7 mouse cellular contexts compared by ENCODE assay signal in the genomic region with DNA sequence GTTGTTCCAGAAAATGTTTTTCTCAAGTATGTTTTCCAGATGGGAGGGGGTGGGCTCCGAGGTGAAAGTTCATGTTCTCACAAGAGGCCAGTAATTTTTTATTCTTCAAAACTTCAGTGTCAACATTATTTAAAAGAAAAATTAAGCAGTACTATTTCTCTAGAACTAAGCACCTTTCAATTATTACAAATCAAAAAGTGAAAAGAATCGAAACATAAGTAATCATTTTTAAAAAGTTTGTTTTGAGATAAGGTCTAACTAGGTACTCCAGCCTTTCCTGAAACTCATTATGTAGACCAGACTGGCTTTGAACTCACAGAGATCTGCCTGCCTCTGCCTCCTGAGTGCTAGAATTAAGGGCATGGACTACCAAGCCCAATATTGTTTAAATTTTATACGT. TPM values are rescaled to one million over a fixed set of nuclear protein-coding genes. Genes with fewer than 3 reads are reported as not detected.
DNase-seq lines count a peak whose midpoint lies in the region; ATAC-seq and TF ChIP-seq lines count a peak whose summit lies in the region.
"Not testable (repeated sequence)": the region's sequence is repeated elsewhere in the genome, so short reads cannot be mapped to it uniquely, and the experiment has no call there.

No protein-coding gene starts in this region.

- not testable (repeated sequence) for TF ChIP-seq CTCF in bone marrow macrophage, adult 2 months (IDR thresholded peaks at IDR 0.05; ENCODE audit: low read depth, low read length); gastrocnemius, adult 2 months (IDR thresholded peaks at IDR 0.05); liver, postnatal 0 days (IDR thresholded peaks at IDR 0.05; ENCODE audit: low read depth); spleen, adult 2 months (IDR thresholded peaks at IDR 0.05; ENCODE audit: extremely low read depth, insufficient read depth, insufficient read length, insufficient replicate concordance)

- 68% methylated on average over 3 of the region's 3 CpGs for WGBS in liver, postnatal 0 days (ENCODE audit: insufficient replicate concordance)
- 60% methylated on average over 3 of the region's 3 CpGs for WGBS in macrophage (ENCODE audit: missing documents)
- WGBS in spleen, adult 2 months = 50% methylated on average over 3 of the region's 3 CpGs

- H3K27me3 ChIP-seq in liver, postnatal 0 days (ENCODE audit: insufficient read depth, low read length); spleen, adult 2 months (ENCODE audit: control insufficient read depth, insufficient read depth, low read length): not testable (repeated sequence)

- not testable (repeated sequence) for H3K4me3 ChIP-seq in bone marrow macrophage, adult 2 months (ENCODE audit: insufficient read depth, low read length); gastrocnemius, adult 2 months; liver, postnatal 0 days (ENCODE audit: low read depth, low read length); macrophage (ENCODE audit: inconsistent target); spleen, adult 2 months (ENCODE audit: extremely low read depth, insufficient read depth, insufficient read length)

- not testable (repeated sequence) for TF ChIP-seq POLR2A in bone marrow macrophage, adult 2 months (IDR thresholded peaks at IDR 0.05; ENCODE audit: borderline replicate concordance, low read depth, low read length); spleen, adult 2 months (IDR thresholded peaks at IDR 0.05; ENCODE audit: low read depth, low read length)

- not testable (repeated sequence) for H3K4me1 ChIP-seq in bone marrow macrophage, adult 2 months (ENCODE audit: control insufficient read depth, insufficient read depth, low read length); liver, postnatal 0 days (ENCODE audit: insufficient read depth)
- peaks cover 13% of the 10 kb centered on the region for H3K4me1 ChIP-seq in spleen, adult 2 months (ENCODE audit: control insufficient read depth, insufficient read depth, insufficient read length)

- not testable (repeated sequence) for H3K36me3 ChIP-seq in liver, postnatal 0 days (replicated peaks; ENCODE audit: insufficient read depth, low read length); macrophage (ENCODE audit: inconsistent target); spleen, adult 2 months (ENCODE audit: control insufficient read depth, insufficient read depth, low read length)

- peak; percentile 59 for DNase-seq in 416B (ENCODE audit: low read depth)
- DNase-seq in CD4-positive helper T cell, adult 2 months (ENCODE audit: low read depth, low spot score) = peak; percentile 61
- DNase-seq in gastrocnemius, adult 2 months; liver, postnatal 0 days; spleen, adult 2 months (ENCODE audit: low read depth in 1 of 2, low spot score in 2 of 2): not testable (repeated sequence)

- not testable (repeated sequence) for H3K79me2 ChIP-seq in macrophage (ENCODE audit: inconsistent target)

- not testable (repeated sequence) for H3K4me2 ChIP-seq in liver, postnatal 0 days (ENCODE audit: low read depth, low read length)

- ATAC-seq in liver, postnatal 0 days = peak; percentile 47

- not testable (repeated sequence) for H3K9me3 ChIP-seq in liver, postnatal 0 days (ENCODE audit: low read length)

- peak overlapping the region; percentile 65 for H3K27ac ChIP-seq in bone marrow macrophage, adult 2 months (ENCODE audit: insufficient read depth, low read depth, low read length)
- peak overlapping the region; percentile 35; the same call in 1 of the 2 replicates for H3K27ac ChIP-seq in gastrocnemius, adult 2 months
- peak overlapping the region; percentile 78 for H3K27ac ChIP-seq in liver, postnatal 0 days (ENCODE audit: low read depth)
- peak overlapping the region; percentile 4; the same call in 1 of the 2 replicates for H3K27ac ChIP-seq in macrophage
- peak overlapping the region; percentile 81; the same call in 1 of the 2 replicates for H3K27ac ChIP-seq in spleen, adult 2 months (ENCODE audit: insufficient read depth, low read length)

- intact Hi-C loops in gastrocnemius, adult 2 months (cut with DNase I) = not testable (repeated sequence)

- not testable (repeated sequence) for H3K9ac ChIP-seq in liver, postnatal 0 days (replicated peaks)

- TF ChIP-seq EP300 in liver, postnatal 0 days (IDR thresholded peaks at IDR 0.05; ENCODE audit: low read depth) = not testable (repeated sequence)

RNA-seq across cellular contexts. Expression of gene Dhx40, which starts 8.7 kb away (rescaled TPM):
- 23.5 and 26.5 TPM in 2 replicates for polyA plus RNA-seq in bone marrow macrophage, adult 2 months (2012; ENCODE audit: insufficient read depth, insufficient read length, missing spikeins)
- 10 to 100 TPM in 1 of 2 experiments, 1 to 10 TPM in 1; 9.8 to 11.1 TPM for total RNA-seq in gastrocnemius, adult 2 months (2021)
- polyA plus RNA-seq in liver, postnatal 0 days (2015; fragmentation: Nextera tagmentation; extraction: Ambion mirVana) = 7.8 and 8.0 TPM in 2 replicates
- 100 to 1,000 TPM in 1 of 26 experiments, 10 to 100 TPM in 24, 1 to 10 TPM in 1; 8.1 to 167 (median 27.5) TPM for total RNA-seq in macrophage (2018; cell fraction: chromatin; rRNA removed)
- 10 to 100 TPM in 17 of 26 experiments, 1 to 10 TPM in 9; 8.7 to 14.5 (median 11.3) TPM for total RNA-seq in macrophage (2018; cell fraction: cytosol; rRNA removed)
- total RNA-seq in macrophage (2018; cell fraction: nucleus; rRNA removed) = 100 to 1,000 TPM in 1 of 26 experiments, 10 to 100 TPM in 23, 1 to 10 TPM in 2; 9.3 to 112 (median 19.0) TPM
- 7.0 to 14.6 TPM (median 11.6 TPM) in 3 replicates for polyA plus RNA-seq in macrophage (2018)
- 2.1 and 2.4 TPM in 2 replicates for polyA plus RNA-seq in spleen, adult 2 months (2012; rRNA removed)

RNA-seq across cellular contexts. Expression of gene Cltc, which starts 58.9 kb away (rescaled TPM):
- polyA plus RNA-seq in bone marrow macrophage, adult 2 months (2012; ENCODE audit: insufficient read depth, insufficient read length, missing spikeins) = 356 and 389 TPM in 2 replicates
- total RNA-seq in gastrocnemius, adult 2 months (2021) = 100 to 1,000 TPM; 134 to 136 TPM
- 34.1 and 42.4 TPM in 2 replicates for polyA plus RNA-seq in liver, postnatal 0 days (2015; fragmentation: Nextera tagmentation; extraction: Ambion mirVana)
- total RNA-seq in macrophage (2018; cell fraction: chromatin; rRNA removed) = 100 to 1,000 TPM; 168 to 617 (median 424) TPM
- 100 to 1,000 TPM; 257 to 670 (median 437) TPM for total RNA-seq in macrophage (2018; cell fraction: cytosol; rRNA removed)
- total RNA-seq in macrophage (2018; cell fraction: nucleus; rRNA removed) = 100 to 1,000 TPM; 263 to 585 (median 427) TPM
- 342 to 483 TPM (median 367 TPM) in 3 replicates for polyA plus RNA-seq in macrophage (2018)
- polyA plus RNA-seq in spleen, adult 2 months (2012; rRNA removed) = 44.9 and 50.4 TPM in 2 replicates

Comparison
In these comparisons a context has a peak if more than half of its experiments do, and no peak if none do; other contexts are left out.
1. H3K27ac ChIP-seq: peak in every context shown above with its lines; median percentile 81 in spleen, adult 2 months; 78 in liver, postnatal 0 days; 65 in bone marrow macrophage, adult 2 months; 35 in gastrocnemius, adult 2 months; 4 in macrophage.